Mouse (Mus musculus): Measurements from ENCODE around the gene Nova1. TPM values are rescaled to one million over a fixed set of nuclear protein-coding genes. Genes with fewer than 3 reads are reported as not detected.

Gene Nova1
- total RNA-seq, 2 experiments from 2014 or later = 3.4 to 3.7 TPM

GRCm38 (mm10) chr12:46666706-46667105 lies 152.0 kb downstream of the Nova1 start:
- no peak for DNase-seq

- no peak for DNase-seq
Observed at GRCm38 (mm10) chr12:46646139-46646611, 172.6 kb downstream of the Nova1 start.

- DNase-seq = no peak
Observed at GRCm38 (mm10) chr12:46645365-46645962, 173.3 kb downstream of the Nova1 start.

Measured in heart, postnatal 4 days (tissue).